Mouse (Mus musculus) lung, postnatal 0 days (tissue): ENCODE results near the gene Ccdc155. TPM values are rescaled to one million over a fixed set of nuclear protein-coding genes. Genes with fewer than 3 reads are reported as not detected.

Source experiments
- ATAC-seq: fragments of 200-750 bp; cut with Nextera tagmentation; 2 replicates; pipeline ENCODE4 v1.8.0; 2017; ENCODE audit warnings: moderate library complexity
- DNase-seq: peaks from one replicate; pipeline ENCODE4 v3.0.0-alpha.2; 2016; ENCODE audit warnings: low spot score
- H3K27ac ChIP-seq: fragments of 300-500 bp; sonication (generic); 2 replicates; pipeline ENCODE4 v1.5.1; 2014; ENCODE audit warnings: antibody characterized with exemption, mild to moderate bottlenecking, low read length, mixed read lengths
- H3K27me3 ChIP-seq: fragments of 300-500 bp; sonication (generic); replicated peaks from 2 replicates; pipeline ENCODE4 v1.6.1; 2014; ENCODE audit warnings: low read length, mixed read lengths; ENCODE audit not compliant: insufficient read depth
- H3K36me3 ChIP-seq: fragments of 300-500 bp; sonication (generic); 2 replicates; pipeline ENCODE4 v1.6.1; 2014; ENCODE audit warnings: low read length, mixed read lengths; ENCODE audit not compliant: insufficient read depth
- H3K4me1 ChIP-seq: fragments of 300-500 bp; sonication (generic); 2 replicates; pipeline ENCODE4 v1.6.1; 2014; ENCODE audit warnings: antibody characterized with exemption, low read depth, low read length, mixed read lengths; ENCODE audit not compliant: insufficient read depth
- H3K4me2 ChIP-seq: fragments of 300-500 bp; sonication (generic); replicated peaks from 2 replicates; pipeline ENCODE4 v1.6.1; 2014; ENCODE audit warnings: low read depth, mild to moderate bottlenecking, low read length, moderate library complexity, mixed read lengths
- H3K4me3 ChIP-seq: fragments of 300-500 bp; sonication (generic); 2 replicates; pipeline ENCODE4 v1.5.1; 2014; ENCODE audit warnings: low read depth, low read length
- H3K9ac ChIP-seq: fragments of 300-500 bp; sonication (generic); replicated peaks from 2 replicates; pipeline ENCODE4 v1.6.1; 2014; ENCODE audit warnings: low read depth, mild to moderate bottlenecking
- H3K9me3 ChIP-seq: fragments of 300-500 bp; sonication (generic); 2 replicates; pipeline ENCODE4 v1.6.1; 2016; ENCODE audit warnings: low read length, mixed read lengths
- CTCF ChIP-seq: IDR thresholded peaks from 2 replicates; pipeline ENCODE4 v1.5.1; 2016; ENCODE audit warnings: antibody characterized with exemption, mild to moderate bottlenecking
- EP300 ChIP-seq: IDR thresholded peaks from 2 replicates; pipeline ENCODE4 v1.6.1; 2016; ENCODE audit warnings: antibody characterized with exemption, mild to moderate bottlenecking, control low read depth
- WGBS: fragments of 180-500 bp; shearing (Covaris S2); extraction: QIAGEN DNeasy Blood & Tissue Kit; methylation state at CpG from one replicate; pipeline ENCODE4 v1.1.7; 2014; 5-methylcytosine and 5-hydroxymethylcytosine counted together
- polyA plus RNA-seq: library from polyadenylated mRNA; unstranded; fragments of >200 nt; fragmentation: Nextera tagmentation; extraction: Ambion mirVana; gene quantifications from 2 replicates; pipeline ENCODE4 v1.2.1, GENCODE M21; 2015

The Ccdc155 gene
- polyA plus RNA-seq, 1 experiment from 2014 or later, result 2.7 TPM

GRCm38 (mm10) chr7:45160316-45160800 lies 44.3 kb downstream of the Ccdc155 start:
- WGBS, result 91% methylated on average over 6 of the region's 6 CpGs
- H3K27ac ChIP-seq, result no peak overlapping the region
- H3K4me1 ChIP-seq, result 0 out of 2 replicates have a peak, but pooled peaks cover 5% of the 10 kb centered on the region
- no peaks in the 10 kb centered on the region for H3K36me3 ChIP-seq
- H3K9ac ChIP-seq, result no peak overlapping the region
- no peaks in the 10 kb centered on the region for H3K9me3 ChIP-seq
- TF ChIP-seq CTCF (no peak), EP300 (no peak)
- ATAC-seq, result no peak
- no peak for DNase-seq
- H3K27me3 ChIP-seq, result peaks cover 25% of the 10 kb centered on the region
- H3K4me3 ChIP-seq, result no peak overlapping the region
- no peak overlapping the region for H3K4me2 ChIP-seq

- Histone ChIP-seq H3K27me3 (peaks cover 11% of the 10 kb centered on the region), H3K9ac (no peak overlapping the region), H3K4me1 (0 out of 2 replicates have a peak, but pooled peaks cover 5% of the 10 kb centered on the region), H3K36me3 (no peaks in the 10 kb centered on the region), H3K9me3 (no peaks in the 10 kb centered on the region), H3K4me3 (no peak overlapping the region), H3K27ac (no peak overlapping the region), H3K4me2 (no peak overlapping the region)
- ATAC-seq, result no peak
- no peak for TF ChIP-seq EP300
- no peak for TF ChIP-seq CTCF
- DNase-seq, result no peak
- WGBS, result 88% methylated on average over 6 of the region's 6 CpGs
These were observed 45.7 kb downstream of the Ccdc155 start for GRCm38 (mm10) chr7:45158991-45159390.

- no peaks in the 10 kb centered on the region for H3K36me3 ChIP-seq
- no peak overlapping the region for H3K27ac ChIP-seq
- H3K4me1 ChIP-seq, result 0 out of 2 replicates have a peak, but pooled peaks cover 5% of the 10 kb centered on the region
- no peak overlapping the region for H3K4me2 ChIP-seq
- no peak for TF ChIP-seq CTCF
- no peak for TF ChIP-seq EP300
- H3K9me3 ChIP-seq, result no peaks in the 10 kb centered on the region
- DNase-seq (no peak), ATAC-seq (no peak)
- H3K27me3 ChIP-seq, result no peaks in the 10 kb centered on the region
- H3K4me3 ChIP-seq, result no peak overlapping the region
- no peak overlapping the region for H3K9ac ChIP-seq
- WGBS, result 81% methylated on average over 14 of the region's 14 CpGs
These were observed 47.2 kb downstream of the Ccdc155 start for GRCm38 (mm10) chr7:45157459-45157858.

GRCm38 (mm10) chr7:45156206-45156605 lies 48.5 kb downstream of the Ccdc155 start:
- H3K4me3 ChIP-seq, result no peak overlapping the region
- no peak overlapping the region for H3K9ac ChIP-seq
- no peaks in the 10 kb centered on the region for H3K27me3 ChIP-seq
- ATAC-seq, result no peak
- no peaks in the 10 kb centered on the region for H3K36me3 ChIP-seq
- no peak for DNase-seq
- 88% methylated on average over 15 of the region's 15 CpGs for WGBS
- no peak overlapping the region for H3K27ac ChIP-seq
- H3K9me3 ChIP-seq, result no peaks in the 10 kb centered on the region
- no peak overlapping the region for H3K4me2 ChIP-seq
- TF ChIP-seq EP300 (no peak), CTCF (no peak)
- H3K4me1 ChIP-seq, result no peaks in the 10 kb centered on the region

GRCm38 (mm10) chr7:45155590-45155989 lies 49.1 kb downstream of the Ccdc155 start:
- Histone ChIP-seq H3K9me3 (no peaks in the 10 kb centered on the region), H3K4me2 (no peak overlapping the region), H3K9ac (no peak overlapping the region), H3K27me3 (no peaks in the 10 kb centered on the region), H3K4me3 (no peak overlapping the region), H3K36me3 (no peaks in the 10 kb centered on the region), H3K4me1 (no peaks in the 10 kb centered on the region), H3K27ac (no peak overlapping the region)
- DNase-seq (no peak), ATAC-seq (no peak)
- WGBS, result 83% methylated on average over 9 of the region's 9 CpGs
- no peak for TF ChIP-seq CTCF
- no peak for TF ChIP-seq EP300

GRCm38 (mm10) chr7:45154993-45155514 lies 49.6 kb downstream of the Ccdc155 start:
- peak overlapping the region; percentile 58; the same call in 1 of the 2 replicates for H3K4me2 ChIP-seq
- peak overlapping the region; percentile 71 for H3K4me3 ChIP-seq
- no peaks in the 10 kb centered on the region for H3K36me3 ChIP-seq
- DNase-seq (peak; percentile 64), ATAC-seq (peak; percentile 51)
- no peak overlapping the region for H3K27ac ChIP-seq
- 71% methylated on average over 12 of the region's 12 CpGs for WGBS
- H3K27me3 ChIP-seq, result no peaks in the 10 kb centered on the region
- TF ChIP-seq EP300 (no peak), CTCF (peak; percentile 67)
- H3K9ac ChIP-seq, result no peak overlapping the region
- H3K4me1 ChIP-seq, result no peaks in the 10 kb centered on the region
- H3K9me3 ChIP-seq, result no peaks in the 10 kb centered on the region
